Comparison of ENCODE assay signal across 19 mouse cellular contexts in genomic region chr10:24627262-24627661, GRCm38 (mm10).
"Had no signal": no experiment of that assay in that cellular context is flagged by ENCODE, and none has a peak within 500 bp of the region (broad histone marks: within the 10 kb centered on the region; RNA-seq: fewer than 3 reads in every experiment).

No protein-coding gene starts in this region.

- H3K27me3 ChIP-seq: intestine, embryonic 15.5 days; limb, embryonic 12.5 days; liver, embryonic 15.5 days; megakaryocyte, embryonic 14.5 days; midbrain, embryonic 15.5 days; neural tube, embryonic 12.5 days had no signal

- ATAC-seq: hindbrain, postnatal 0 days; intestine, embryonic 15.5 days; midbrain, embryonic 15.5 days had no signal

- H3K9ac ChIP-seq: hindbrain, embryonic 13.5 days; intestine, embryonic 15.5 days; limb, embryonic 12.5 days; liver, embryonic 15.5 days; midbrain, embryonic 15.5 days; neural tube, embryonic 12.5 days had no signal

- DNase-seq: kidney, adult 8-10 months; kidney, postnatal 25 days; layer of hippocampus, adult 9-11 months; layer of hippocampus, postnatal 36 days; lung, postnatal 10 days; right cerebral cortex, postnatal 14 days; thymus, adult 18-20 months; thymus, postnatal 14 days had no signal

- H3K4me1 ChIP-seq: hindbrain, embryonic 13.5 days; liver, embryonic 15.5 days; neural tube, embryonic 12.5 days had no signal

- H3K27ac ChIP-seq: hindbrain, embryonic 13.5 days; hindbrain, postnatal 0 days; intestine, embryonic 15.5 days; limb, embryonic 12.5 days; liver, embryonic 15.5 days; macrophage; midbrain, embryonic 15.5 days; neural tube, embryonic 12.5 days had no signal

- H3K4me2 ChIP-seq: hindbrain, embryonic 13.5 days; intestine, embryonic 15.5 days; limb, embryonic 12.5 days; liver, embryonic 11.5 days; liver, embryonic 15.5 days; midbrain, embryonic 11.5 days; midbrain, embryonic 15.5 days; neural tube, embryonic 12.5 days had no signal

- H3K4me3 ChIP-seq: hindbrain, embryonic 13.5 days; intestine, embryonic 15.5 days; limb, embryonic 12.5 days; liver, embryonic 15.5 days; megakaryocyte, embryonic 14.5 days; midbrain, embryonic 15.5 days; neural tube, embryonic 12.5 days had no signal

- H3K9me3 ChIP-seq: hindbrain, embryonic 13.5 days; intestine, embryonic 15.5 days; limb, embryonic 12.5 days; liver, embryonic 15.5 days; megakaryocyte, embryonic 14.5 days; midbrain, embryonic 15.5 days; neural tube, embryonic 12.5 days had no signal

- H3K36me3 ChIP-seq: hindbrain, embryonic 13.5 days; intestine, embryonic 15.5 days; limb, embryonic 12.5 days; liver, embryonic 15.5 days; midbrain, embryonic 15.5 days; neural tube, embryonic 12.5 days had no signal
